Mouse (Mus musculus) heart, embryonic 15.5 days (tissue): Measurements from ENCODE around the gene Gm12184. TPM values are rescaled to one million over a fixed set of nuclear protein-coding genes. Genes with fewer than 3 reads are reported as not detected.
A peak's percentile ranks its signal among the peaks of the same experiment; 100 is the strongest.

Experiments used
- ATAC-seq: fragments of 200-750 bp; cut with Nextera tagmentation; replicated peaks from 2 replicates; pipeline ENCODE4 v1.8.0; 2017; ENCODE audit warnings: low read depth, moderate TSS enrichment; ENCODE audit not compliant: insufficient number of reproducible peaks, insufficient read depth, low FRiP score
- H3K27ac ChIP-seq: fragments of 300-500 bp; sonication (generic); 2 replicates; pipeline ENCODE4 v1.5.1; 2015; ENCODE audit warnings: mild to moderate bottlenecking, inconsistent platforms
- H3K27me3 ChIP-seq: fragments of 300-500 bp; sonication (generic); 2 replicates; pipeline ENCODE4 v1.6.1; 2015; ENCODE audit warnings: inconsistent platforms
- H3K36me3 ChIP-seq: fragments of 300-500 bp; sonication (generic); 2 replicates; pipeline ENCODE4 v1.6.1; 2015; ENCODE audit warnings: mild to moderate bottlenecking, inconsistent platforms
- H3K4me1 ChIP-seq: fragments of 300-500 bp; sonication (generic); replicated peaks from 2 replicates; pipeline ENCODE4 v1.6.1; 2015; ENCODE audit warnings: inconsistent platforms
- H3K4me2 ChIP-seq: fragments of 300-500 bp; sonication (generic); 2 replicates; pipeline ENCODE4 v1.6.1; 2015; ENCODE audit warnings: inconsistent platforms, mild to moderate bottlenecking, moderate library complexity
- H3K4me3 ChIP-seq: fragments of 300-500 bp; sonication (generic); 2 replicates; pipeline ENCODE4 v1.5.1; 2015; ENCODE audit warnings: mild to moderate bottlenecking, inconsistent platforms
- H3K9ac ChIP-seq: fragments of 300-500 bp; sonication (generic); 2 replicates; pipeline ENCODE4 v1.6.1; 2015; ENCODE audit warnings: mild to moderate bottlenecking, inconsistent platforms
- H3K9me3 ChIP-seq: fragments of 300-500 bp; sonication (generic); replicated peaks from 2 replicates; pipeline ENCODE4 v1.6.1; 2016; ENCODE audit warnings: inconsistent platforms
- WGBS: fragments of 180-500 bp; shearing (Covaris S2); methylation state at CpG from one replicate; pipeline ENCODE4 v1.1.7; 2015; ENCODE audit warnings: mixed read lengths; 5-methylcytosine and 5-hydroxymethylcytosine counted together
- polyA plus RNA-seq: library from polyadenylated mRNA; unstranded; fragments of >200 nt; fragmentation: Nextera tagmentation; extraction: Ambion mirVana; gene quantifications from 2 replicates; pipeline ENCODE4 v1.2.1, GENCODE M21; 2015

Gene Gm12184
- polyA plus RNA-seq, 1 experiment from 2014 or later = 3.2 TPM

- 30% methylated on average over 13 of the region's 13 CpGs for WGBS
- Histone ChIP-seq H3K9me3 (no peaks in the 10 kb centered on the region), H3K27me3 (0 out of 2 replicates have a peak, but pooled peaks cover 8% of the 10 kb centered on the region), H3K4me1 (peaks cover 5% of the 10 kb centered on the region; the same call in 1 of the 2 replicates), H3K27ac (no peak overlapping the region), H3K9ac (no peak overlapping the region), H3K4me2 (no peak overlapping the region), H3K36me3 (no peaks in the 10 kb centered on the region), H3K4me3 (no peak overlapping the region)
- ATAC-seq = no peak
Observed at GRCm38 (mm10) chr11:48845244-48845815, 18.9 kb upstream of the Gm12184 start.

- no peak for ATAC-seq
Observed at GRCm38 (mm10) chr11:48844309-48844708, 17.9 kb upstream of the Gm12184 start.

DNA sequence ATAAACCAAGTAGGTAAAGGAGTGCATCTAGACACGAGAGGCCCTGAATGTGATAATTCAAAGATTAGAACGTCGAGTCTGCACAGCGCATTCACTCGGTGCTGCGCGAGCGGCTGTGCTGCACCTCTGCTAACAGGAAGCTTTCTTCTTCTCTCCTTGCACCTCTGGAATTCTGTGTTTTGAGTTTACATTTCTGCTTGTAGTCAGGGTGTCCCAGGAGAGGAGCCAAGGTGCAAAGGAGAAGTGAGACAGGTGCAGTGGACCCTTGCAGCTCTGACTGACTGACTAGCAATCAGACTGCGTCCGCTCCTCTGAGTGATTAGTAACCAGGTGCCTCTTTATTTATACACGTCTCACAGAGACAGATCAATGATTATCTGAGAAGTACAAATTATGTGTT, 16.7 kb upstream of the Gm12184 start:
- H3K9me3 ChIP-seq = no peaks in the 10 kb centered on the region
- 0 out of 2 replicates have a peak, but pooled peaks cover 3% of the 10 kb centered on the region for H3K27me3 ChIP-seq
- no peak overlapping the region for H3K4me3 ChIP-seq
- ATAC-seq = no peak
- H3K27ac ChIP-seq = no peak overlapping the region
- H3K36me3 ChIP-seq = no peaks in the 10 kb centered on the region
- peaks cover 6% of the 10 kb centered on the region for H3K4me1 ChIP-seq
- H3K9ac ChIP-seq = no peak overlapping the region
- WGBS = 76% methylated on average over 11 of the region's 11 CpGs
- H3K4me2 ChIP-seq = no peak overlapping the region

More at GRCm38 (mm10) chr11:48844309-48844708, 17.9 kb upstream of the Gm12184 start:
- H3K9me3 ChIP-seq = no peaks in the 10 kb centered on the region
- no peak overlapping the region for H3K4me2 ChIP-seq
- H3K4me1 ChIP-seq = no peaks in the 10 kb centered on the region
- no peak overlapping the region for H3K9ac ChIP-seq
- 0 out of 2 replicates have a peak, but pooled peaks cover 4% of the 10 kb centered on the region for H3K27me3 ChIP-seq
- WGBS = 61% methylated on average over 6 of the region's 6 CpGs
- H3K4me3 ChIP-seq = no peak overlapping the region
- H3K27ac ChIP-seq = no peak overlapping the region
- H3K36me3 ChIP-seq = no peaks in the 10 kb centered on the region

- H3K4me1 ChIP-seq = peaks cover 7% of the 10 kb centered on the region
- no peaks in the 10 kb centered on the region for H3K9me3 ChIP-seq
- H3K4me2 ChIP-seq = no peak overlapping the region
- no peaks in the 10 kb centered on the region for H3K36me3 ChIP-seq
- H3K27ac ChIP-seq = no peak overlapping the region
- ATAC-seq = no peak
- whole genome bisulfite sequencing = 71% methylated on average over 4 of the region's 4 CpGs
- no peak overlapping the region for H3K4me3 ChIP-seq
- H3K9ac ChIP-seq = no peak overlapping the region
- 0 out of 2 replicates have a peak, but pooled peaks cover 3% of the 10 kb centered on the region for H3K27me3 ChIP-seq
Observed at GRCm38 (mm10) chr11:48842378-48842792, 15.9 kb upstream of the Gm12184 start.

GRCm38 (mm10) chr11:48841213-48841612, 14.8 kb upstream of the Gm12184 start:
- no peak overlapping the region for H3K9ac ChIP-seq
- H3K36me3 ChIP-seq = no peaks in the 10 kb centered on the region
- H3K4me2 ChIP-seq = no peak overlapping the region
- H3K4me3 ChIP-seq = no peak overlapping the region
- peaks cover 13% of the 10 kb centered on the region for H3K4me1 ChIP-seq
- H3K27me3 ChIP-seq = 0 out of 2 replicates have a peak, but pooled peaks cover 12% of the 10 kb centered on the region
- 80% methylated on average over 5 of the region's 5 CpGs for WGBS
- no peak overlapping the region for H3K27ac ChIP-seq
- no peak for ATAC-seq
- H3K9me3 ChIP-seq = no peaks in the 10 kb centered on the region

GRCm38 (mm10) chr11:48840805-48841204, 14.3 kb upstream of the Gm12184 start:
- Histone ChIP-seq H3K9ac (no peak overlapping the region), H3K9me3 (no peaks in the 10 kb centered on the region), H3K4me3 (no peak overlapping the region), H3K4me1 (peaks cover 13% of the 10 kb centered on the region), H3K27me3 (0 out of 2 replicates have a peak, but pooled peaks cover 13% of the 10 kb centered on the region), H3K4me2 (no peak overlapping the region), H3K36me3 (no peaks in the 10 kb centered on the region), H3K27ac (no peak overlapping the region)
- ATAC-seq = no peak

GRCm38 (mm10) chr11:48838879-48839680, 12.6 kb upstream of the Gm12184 start:
- Histone ChIP-seq H3K4me3 (peak overlapping the region; percentile 81), H3K4me1 (peaks cover 13% of the 10 kb centered on the region), H3K27me3 (0 out of 2 replicates have a peak, but pooled peaks cover 13% of the 10 kb centered on the region), H3K27ac (no peak overlapping the region), H3K9ac (no peak overlapping the region), H3K9me3 (no peaks in the 10 kb centered on the region), H3K36me3 (no peaks in the 10 kb centered on the region), H3K4me2 (peak overlapping the region; percentile 92)
- 78% methylated on average over 10 of the region's 10 CpGs for WGBS
- ATAC-seq = no peak

DNA sequence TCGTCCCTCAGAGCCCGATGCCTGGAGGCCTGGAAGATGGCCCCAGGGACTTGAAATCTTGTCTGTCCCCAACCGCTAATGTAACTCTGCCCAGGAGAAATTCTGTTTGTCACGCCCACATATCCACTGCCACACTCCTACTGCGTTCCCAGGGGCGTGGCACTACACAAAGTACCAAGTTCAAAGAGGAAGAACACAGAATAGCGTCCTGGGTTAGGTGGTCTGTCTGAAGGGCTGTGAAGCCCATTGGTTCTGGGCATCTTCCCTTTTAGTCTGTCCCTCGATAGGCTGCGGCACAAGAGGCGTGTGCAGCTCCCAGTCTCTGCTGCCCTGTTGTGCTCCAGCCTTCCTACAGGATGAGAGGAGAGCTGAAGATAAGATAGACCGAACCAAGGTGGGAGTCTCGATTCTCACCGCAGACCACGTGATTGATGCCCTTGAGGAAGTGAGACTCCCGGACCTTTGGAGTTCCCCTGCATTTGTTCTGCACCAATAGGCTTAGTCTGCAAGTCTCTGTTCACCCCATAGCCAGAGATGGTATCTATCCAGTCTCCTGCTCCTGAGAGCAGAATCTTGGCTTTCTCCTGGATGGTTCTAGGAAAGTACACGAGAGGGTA, 11.8 kb upstream of the Gm12184 start:
- Histone ChIP-seq H3K9me3 (no peaks in the 10 kb centered on the region), H3K27ac (peak overlapping the region; percentile 63), H3K4me2 (peak overlapping the region; percentile 92), H3K4me3 (peak overlapping the region; percentile 81), H3K27me3 (0 out of 2 replicates have a peak, but pooled peaks cover 13% of the 10 kb centered on the region), H3K4me1 (peaks cover 13% of the 10 kb centered on the region), H3K36me3 (no peaks in the 10 kb centered on the region), H3K9ac (peak overlapping the region; percentile 74)
- no peak for ATAC-seq
- WGBS = 1% methylated on average over 16 of the region's 16 CpGs

GRCm38 (mm10) chr11:48837310-48838180, 11.1 kb upstream of the Gm12184 start:
- Histone ChIP-seq H3K27me3 (0 out of 2 replicates have a peak, but pooled peaks cover 13% of the 10 kb centered on the region), H3K4me3 (peak overlapping the region; percentile 81), H3K4me1 (peaks cover 17% of the 10 kb centered on the region), H3K9ac (peak overlapping the region; percentile 74), H3K36me3 (no peaks in the 10 kb centered on the region), H3K27ac (peak overlapping the region; percentile 63), H3K4me2 (peak overlapping the region; percentile 92), H3K9me3 (no peaks in the 10 kb centered on the region)
- under 1% methylated on average over 77 of the region's 77 CpGs for WGBS
- peak; percentile 44; the same call in 1 of the 2 replicates for ATAC-seq

GRCm38 (mm10) chr11:48836990-48837309, 10.5 kb upstream of the Gm12184 start:
- Histone ChIP-seq H3K9ac (peak overlapping the region; percentile 74), H3K4me1 (peaks cover 17% of the 10 kb centered on the region), H3K36me3 (no peaks in the 10 kb centered on the region), H3K27ac (peak overlapping the region; percentile 63), H3K4me3 (peak overlapping the region; percentile 81), H3K9me3 (no peaks in the 10 kb centered on the region), H3K4me2 (peak overlapping the region; percentile 92), H3K27me3 (0 out of 2 replicates have a peak, but pooled peaks cover 13% of the 10 kb centered on the region)
- no peak for ATAC-seq
- WGBS = 15% methylated on average over 11 of the region's 11 CpGs
